Mouse (Mus musculus) urinary bladder, postnatal 10 days (tissue): ENCODE measurements around the gene Aipl1.

Source experiments
- DNase-seq: peaks from one replicate; pipeline ENCODE4 v3.0.0; 2022; ENCODE audit warnings: low spot score

The Aipl1 gene

DNA sequence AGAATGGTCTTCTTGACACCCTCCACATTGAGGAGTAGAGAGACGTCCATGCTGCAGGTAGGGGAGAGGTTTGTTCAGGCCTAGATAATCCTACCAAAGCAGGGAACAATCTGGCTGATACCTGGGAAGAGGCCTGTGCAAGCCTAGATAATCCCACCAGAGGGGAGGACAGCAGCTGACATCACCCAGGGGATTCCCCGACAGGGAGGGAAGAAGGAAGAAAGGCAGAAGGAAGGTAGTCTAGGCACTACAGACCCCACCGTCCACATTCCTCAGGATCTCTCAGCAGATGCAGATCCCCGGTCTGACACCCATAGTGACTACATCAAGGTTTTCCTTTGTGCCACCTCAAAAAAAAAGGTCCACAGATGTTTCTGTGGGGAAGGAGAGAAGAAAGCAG, at the start of gene Aipl1:
Gene Aipl1, minus strand, starts transcription at position 101 of the 400 bp plus-strand sequence.
- DNase-seq: no peak

DNA sequence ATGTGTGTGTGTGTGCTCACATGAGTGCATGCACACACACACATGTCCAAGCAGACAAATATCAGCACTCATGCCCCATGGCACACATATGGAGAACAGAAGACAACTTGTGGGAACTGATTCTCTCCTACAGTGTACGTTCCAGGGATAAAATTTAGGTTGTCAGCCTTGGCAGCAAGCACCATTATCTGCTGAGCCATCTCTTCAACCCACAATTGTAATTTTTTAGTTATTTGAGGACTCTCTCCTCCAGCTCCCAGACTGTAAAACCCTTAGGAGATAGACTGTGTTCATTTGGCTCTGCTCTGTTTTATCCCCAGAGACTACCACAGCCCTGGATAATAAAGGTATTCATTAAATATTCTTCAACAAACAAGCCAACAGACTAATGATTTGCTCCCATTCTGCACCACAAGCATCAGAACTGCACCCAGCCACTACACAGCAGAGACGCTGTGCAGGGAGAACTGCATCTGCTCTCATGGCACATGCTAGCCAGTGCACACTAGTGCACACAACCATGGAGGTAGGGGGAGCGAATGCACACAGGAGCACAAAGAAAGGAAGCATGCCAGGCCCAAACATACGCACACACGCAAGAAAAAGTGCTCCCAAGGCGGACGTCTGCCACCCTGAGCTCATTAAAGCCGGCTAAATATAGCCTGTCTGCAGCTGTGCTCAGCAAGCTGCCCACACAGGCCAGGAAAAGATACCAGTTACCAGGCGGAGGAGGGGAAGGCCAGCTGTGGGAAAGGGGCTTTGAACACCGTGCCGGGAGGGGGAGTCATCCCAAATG, 49.1 kb upstream of the Aipl1 start:
- DNase-seq: no peak

DNA sequence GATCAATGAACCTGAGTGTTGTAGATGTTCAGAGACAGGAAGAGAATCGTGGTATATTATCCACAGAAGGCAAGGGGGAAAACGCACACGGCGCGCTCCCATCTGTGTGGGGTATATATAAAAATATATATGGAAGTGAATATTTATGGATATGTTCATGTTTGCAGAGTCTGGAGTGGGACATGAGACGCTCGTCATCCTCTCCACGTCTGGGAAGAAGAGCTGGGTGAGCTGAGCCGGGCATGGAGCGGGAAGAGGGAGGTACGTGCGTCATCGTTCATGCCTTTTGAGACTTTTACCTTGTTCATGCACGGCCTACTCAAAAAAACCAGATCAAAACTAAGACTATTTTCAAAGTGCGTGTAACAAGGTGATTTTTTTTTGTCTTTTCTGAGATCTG, 47.0 kb upstream of the Aipl1 start:
- DNase-seq: no peak

DNA sequence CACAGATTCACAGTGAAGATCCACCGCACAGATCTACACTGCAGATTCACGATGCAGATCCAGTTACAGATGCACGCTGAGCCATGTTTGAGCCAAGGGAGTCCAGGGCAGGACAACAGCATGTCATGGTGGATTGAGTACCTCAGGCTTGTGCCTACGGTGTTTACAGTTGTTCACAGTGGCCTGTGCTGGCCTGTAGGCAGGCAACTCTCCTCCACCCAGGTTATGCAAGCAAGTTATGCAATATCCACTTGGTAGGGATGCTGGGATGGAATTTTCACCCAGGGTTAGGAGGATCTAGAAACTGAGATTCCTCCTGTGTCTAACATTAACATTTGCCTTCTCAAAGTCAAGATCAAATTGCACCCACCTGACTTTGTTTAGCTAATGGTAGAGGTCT, 45.3 kb upstream of the Aipl1 start:
- no peak for DNase-seq

DNA sequence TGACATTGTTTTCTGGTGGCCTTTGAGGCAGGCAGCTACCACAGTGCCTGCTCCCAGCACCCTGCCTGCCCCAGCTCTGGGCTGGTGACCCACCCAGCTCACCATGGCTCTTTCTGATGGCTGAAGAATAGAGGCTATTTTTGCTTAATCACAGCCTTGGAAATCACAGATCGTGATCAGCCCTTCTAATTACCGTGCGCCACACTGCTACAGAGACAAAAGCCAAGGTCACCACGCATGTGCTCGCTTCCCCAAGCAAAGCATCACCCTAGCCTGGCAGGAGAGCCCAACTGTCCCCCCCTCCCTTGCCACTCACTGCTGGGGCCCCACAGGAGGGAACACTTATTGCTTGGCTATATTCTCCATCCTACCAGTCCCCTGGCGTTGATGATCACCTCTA, 43.2 kb upstream of the Aipl1 start:
- no peak for DNase-seq

DNA sequence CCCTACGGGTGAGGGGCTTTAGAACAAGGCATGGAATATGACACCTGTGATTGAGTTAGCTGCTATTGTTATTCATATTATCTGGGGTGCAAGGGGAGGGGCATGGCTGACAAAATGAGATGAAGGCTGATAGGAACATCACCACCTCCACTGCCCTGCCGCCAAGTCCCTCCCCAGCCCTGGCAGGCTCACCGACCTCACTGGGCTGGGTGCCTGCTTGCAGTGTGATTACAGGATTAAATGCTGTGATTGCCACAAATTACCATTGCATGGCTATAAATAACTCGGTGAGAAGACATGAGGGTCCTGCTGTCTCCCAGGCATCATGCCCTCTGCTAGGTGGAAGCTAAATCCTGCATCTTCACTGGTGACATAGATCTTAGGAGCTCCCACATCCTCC, 41.3 kb upstream of the Aipl1 start:
- no peak for DNase-seq

DNA sequence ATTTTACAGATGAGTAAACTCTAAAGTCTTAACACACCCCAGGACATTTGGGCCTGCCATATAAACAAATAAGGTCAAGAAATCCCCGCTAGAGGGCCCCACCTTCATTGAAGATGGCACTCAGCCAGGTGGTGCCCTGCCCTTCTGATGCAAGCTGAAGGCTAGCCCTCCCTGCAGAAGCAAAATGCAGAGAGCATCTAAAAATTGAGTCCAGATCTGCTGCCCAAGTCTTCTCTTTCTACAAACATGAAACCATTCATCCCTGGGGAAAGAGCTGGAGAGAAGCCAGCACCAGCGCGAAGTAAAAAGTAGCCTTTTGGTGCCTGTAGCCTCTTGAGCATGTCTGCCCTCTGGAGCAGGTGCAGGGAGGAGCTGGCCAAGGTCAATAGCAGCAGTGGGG, 40.7 kb upstream of the Aipl1 start:
- DNase-seq: no peak

DNA sequence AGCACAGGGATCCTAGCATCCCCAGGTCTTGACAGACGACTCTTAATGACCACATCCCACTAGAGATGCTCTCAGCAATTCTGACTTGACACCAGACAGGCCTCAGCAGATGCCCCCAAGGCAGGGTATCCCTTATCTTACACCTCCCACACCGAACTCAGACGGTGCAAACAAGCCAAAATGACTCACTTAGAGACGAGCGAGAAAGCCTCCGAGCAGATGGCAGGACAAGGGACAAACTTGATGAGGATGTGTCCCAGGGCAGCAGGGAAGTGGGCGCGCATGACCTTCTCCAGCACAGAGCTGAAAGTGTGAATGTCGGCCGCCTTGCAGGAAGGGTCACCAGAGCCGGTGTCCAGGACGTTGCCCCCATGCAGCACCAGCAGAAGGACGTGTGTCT, 36.9 kb upstream of the Aipl1 start:
- no peak for DNase-seq

DNA sequence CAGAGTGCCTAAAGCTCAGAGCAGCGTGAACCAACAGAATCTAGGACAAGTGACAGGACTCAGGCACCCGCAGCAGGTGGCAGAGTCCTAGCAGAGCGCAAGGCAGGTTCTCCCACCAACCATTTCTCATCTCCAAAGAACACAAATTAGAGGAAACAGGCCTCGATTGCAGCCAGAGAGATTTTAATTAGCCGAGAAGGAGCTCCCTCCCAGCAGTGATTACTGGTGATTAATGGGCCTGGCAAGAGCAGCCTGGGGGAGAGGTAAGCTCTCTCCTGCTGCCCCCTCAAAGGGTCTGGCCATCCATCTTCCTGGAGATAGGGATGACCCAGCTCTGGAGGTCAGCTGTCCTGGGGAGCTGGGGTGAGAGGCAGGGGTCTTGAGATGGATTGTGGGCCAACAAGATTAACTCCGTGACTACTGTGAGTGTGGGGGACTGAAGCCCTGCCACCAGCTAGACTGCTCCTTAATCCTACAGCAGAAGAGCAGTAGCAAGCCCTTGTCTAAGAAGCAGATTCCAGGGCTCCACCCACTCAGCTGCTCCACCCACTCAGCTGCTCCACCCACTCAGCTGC, 35.1 kb upstream of the Aipl1 start:
- no peak for DNase-seq

DNA sequence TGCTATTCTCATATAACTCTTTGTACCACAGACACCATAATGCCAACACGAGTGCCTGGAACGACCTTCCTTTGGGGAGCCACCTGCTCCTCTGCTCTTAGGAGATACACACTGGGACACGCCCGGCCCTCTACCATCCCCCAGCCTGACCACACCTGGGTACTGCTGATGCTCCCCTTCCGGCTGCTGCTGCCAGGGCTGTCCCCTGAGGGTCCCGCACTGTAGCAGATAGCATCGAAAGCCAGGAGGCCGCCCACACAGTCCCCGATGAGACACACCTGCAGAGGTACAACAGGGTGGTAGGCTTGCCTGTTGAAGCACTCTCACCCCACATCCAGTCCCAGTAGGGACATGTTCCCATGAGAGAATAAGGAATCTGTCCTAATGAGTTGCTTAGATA, 33.4 kb upstream of the Aipl1 start:
- no peak for DNase-seq

DNA sequence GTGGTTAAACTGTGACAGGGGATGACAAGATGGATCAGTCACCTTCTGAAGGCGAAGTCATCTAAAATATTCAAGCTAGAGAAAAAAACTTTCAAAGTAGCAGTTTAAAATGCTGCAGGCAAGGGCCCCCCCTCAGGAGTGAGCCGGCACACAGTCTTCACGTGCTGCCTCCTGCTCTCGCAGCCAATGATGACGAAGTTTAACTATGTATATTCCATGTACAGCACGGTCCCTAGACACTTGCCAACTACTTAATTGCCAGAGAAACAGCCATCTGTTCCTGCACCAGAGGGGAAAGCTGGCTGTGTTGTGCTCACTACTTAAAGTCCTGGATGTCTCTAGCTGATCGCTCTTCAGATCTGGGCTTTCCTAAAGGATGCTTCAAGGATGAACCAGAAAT, 30.7 kb upstream of the Aipl1 start:
- no peak for DNase-seq

DNA sequence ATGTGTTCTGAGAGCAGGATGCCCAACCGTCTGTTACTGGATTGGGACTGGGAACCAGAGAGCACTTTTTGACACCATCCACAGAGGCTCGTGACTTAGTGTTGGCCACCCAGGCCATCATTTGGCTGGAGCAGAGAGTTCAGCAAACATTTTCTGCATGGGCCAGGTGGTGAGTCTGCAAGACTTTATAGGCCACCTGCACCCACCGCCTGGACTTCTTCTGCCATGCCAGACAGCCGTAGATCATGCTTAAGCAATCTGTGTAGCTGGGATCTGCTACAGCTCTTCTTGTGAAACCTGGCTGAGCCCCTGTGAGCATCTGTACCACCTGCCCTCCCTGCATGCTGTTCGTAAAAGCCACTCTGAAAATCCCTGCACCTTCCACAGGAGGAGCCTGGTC, 30.0 kb upstream of the Aipl1 start:
- no peak for DNase-seq

DNA sequence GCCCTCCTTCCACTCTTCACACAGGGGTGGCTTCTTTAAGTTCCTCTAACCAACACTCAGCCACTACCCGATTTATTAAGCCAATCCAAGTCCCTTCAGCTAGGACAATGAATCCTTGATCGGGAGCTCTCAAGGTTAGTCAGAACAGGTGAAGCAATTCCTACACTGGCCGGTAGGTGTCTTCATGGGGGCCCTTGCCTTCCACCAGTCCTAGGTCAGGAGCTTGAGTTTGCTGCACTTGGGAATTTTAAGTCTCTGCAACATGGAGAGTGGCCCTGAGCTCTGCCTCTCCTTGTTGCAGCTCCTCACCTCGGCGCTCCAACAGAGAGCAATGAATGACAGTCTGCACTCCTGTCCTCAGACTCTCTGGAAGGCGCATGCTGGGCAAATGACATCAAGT, 29.0 kb upstream of the Aipl1 start:
- no peak for DNase-seq

DNA sequence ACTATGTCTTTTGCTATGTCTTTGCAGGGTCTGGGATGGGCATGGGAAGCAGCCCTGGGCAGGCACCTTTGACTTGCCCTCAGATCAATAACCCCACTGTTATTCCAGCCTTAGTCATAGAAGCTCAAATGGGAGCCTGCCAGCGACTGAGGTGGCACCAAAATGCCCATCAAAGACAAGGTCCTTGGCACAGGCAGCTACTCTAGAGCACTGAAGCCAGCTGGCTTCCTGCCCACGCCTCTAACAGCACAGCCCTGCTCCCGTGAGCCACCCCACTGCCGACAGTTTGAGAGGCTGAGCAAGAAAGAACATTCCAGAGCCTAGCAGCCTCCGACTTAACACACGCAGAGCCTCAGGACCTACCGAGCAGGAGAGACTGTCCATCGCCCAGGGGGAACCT, 27.8 kb upstream of the Aipl1 start:
- DNase-seq: no peak

DNA sequence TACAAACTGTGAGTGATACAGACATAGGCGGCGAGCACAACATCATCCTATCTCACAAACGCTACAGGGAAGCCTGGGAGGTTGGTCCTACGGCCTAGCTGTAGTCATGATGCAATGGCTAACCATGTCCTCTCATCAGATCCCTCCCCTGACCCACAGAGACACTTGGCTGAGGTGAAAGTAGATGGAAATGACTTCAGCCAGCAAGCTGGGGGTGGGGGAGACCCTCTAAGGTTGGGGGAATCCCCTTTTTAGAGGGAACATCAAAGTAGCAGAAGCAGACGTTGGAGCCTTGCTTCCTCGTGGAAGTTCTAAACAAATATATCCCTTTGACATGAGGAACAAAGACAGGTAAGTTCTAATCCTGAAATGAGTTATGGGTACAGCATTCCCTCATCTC, 27.1 kb upstream of the Aipl1 start:
- no peak for DNase-seq

DNA sequence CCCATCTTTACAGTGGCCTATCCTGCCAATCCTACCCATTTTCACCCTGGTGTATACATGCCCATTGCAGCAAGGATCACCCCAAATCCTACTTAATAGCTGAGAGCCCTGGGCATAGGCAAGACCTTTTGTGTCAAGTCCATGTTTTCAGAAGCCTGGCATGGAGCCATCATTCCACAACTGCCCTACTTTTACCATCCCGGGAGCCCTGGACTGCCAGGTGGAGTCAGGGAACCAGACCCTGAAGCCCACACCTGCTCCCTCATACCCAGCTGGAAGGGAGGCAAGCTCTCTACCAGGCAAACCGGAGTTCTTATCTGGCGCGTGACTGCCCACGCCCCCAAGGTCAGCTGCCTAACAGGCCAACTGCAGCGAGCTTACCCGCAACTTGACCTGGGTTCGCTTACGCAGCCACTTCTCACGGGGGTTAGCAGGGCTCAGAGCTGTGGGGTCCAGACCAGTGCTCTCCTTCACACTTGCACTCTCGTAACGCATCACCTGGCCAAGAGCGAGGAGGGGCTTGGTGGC, 23.8 kb upstream of the Aipl1 start:
- DNase-seq: no peak

DNA sequence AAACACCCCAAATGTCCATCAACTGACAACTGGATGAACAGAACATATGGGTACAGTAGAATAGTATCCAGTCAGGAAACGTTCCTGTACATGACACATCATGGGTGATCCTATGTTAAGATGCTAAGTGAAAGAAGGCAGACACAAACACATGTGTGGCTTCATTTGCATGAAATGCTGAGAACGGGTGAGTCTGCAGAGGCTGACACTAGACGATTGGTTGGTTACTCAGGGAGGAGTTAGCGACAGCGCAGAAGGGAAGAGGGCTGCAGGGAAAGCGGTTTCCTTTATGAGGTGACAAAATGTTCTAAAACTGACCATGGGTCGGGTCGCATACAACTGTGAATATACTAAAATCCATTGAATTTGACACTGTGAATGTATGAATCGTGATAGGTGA, 23.1 kb upstream of the Aipl1 start:
- no peak for DNase-seq

DNA sequence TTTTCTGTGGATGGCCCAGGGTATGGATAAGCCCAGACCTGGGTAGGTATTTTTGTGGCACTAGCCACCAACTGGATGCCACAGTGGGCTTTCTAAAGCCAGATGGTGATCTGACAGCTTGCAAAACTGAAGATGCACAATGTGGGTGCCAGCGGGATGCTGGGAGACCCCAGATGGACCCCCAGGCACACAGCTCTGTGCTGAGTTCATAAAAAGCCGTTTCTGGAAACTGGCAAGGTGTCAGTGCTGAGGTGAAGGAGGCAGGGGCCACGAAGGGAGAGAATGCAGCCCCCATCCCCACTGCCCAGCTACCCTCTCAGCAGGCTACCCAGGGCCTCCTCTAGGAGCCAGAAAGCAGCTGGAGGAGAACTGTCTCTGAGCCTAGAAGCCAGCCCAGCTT, 19.9 kb upstream of the Aipl1 start:
- DNase-seq: no peak

DNA sequence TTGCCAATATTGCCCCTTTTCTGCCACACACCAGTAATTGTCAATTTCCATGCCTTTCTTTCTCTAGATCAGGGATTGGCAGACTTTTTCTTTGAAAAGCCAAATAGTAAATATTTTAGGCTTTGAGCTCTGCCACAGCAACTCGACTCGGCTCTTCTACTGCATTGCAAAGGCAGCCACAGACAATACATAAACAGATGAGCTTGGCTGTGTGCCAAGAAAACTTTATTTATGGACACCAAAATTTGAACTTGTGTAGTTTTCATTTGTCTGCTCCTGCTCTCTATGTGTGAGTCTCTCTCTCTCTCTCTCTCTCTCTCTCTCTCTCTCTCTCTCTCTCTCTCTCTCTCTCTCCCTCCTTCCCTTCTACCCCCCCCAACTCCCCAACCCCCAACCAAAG, 17.9 kb upstream of the Aipl1 start:
- DNase-seq: no peak

DNA sequence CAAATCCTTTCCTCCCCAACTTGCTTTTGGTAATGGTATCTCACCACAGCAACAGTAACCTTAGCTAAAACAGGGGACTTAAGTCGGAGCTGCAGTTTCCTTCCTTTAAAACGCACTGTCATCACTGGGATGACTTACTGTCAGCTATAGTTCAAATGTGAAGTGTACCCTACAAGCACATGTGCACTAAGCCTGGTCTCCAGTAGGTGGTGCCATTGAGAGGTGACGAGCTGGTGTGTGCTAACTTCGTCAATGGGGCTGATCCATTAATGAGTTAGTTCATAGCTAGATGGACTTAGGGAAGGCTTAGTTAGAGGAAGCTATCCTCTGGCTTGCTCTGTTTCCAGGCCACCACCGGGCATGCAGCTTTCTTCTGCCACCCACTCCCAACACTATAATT, 15.3 kb upstream of the Aipl1 start:
- DNase-seq: no peak

DNA sequence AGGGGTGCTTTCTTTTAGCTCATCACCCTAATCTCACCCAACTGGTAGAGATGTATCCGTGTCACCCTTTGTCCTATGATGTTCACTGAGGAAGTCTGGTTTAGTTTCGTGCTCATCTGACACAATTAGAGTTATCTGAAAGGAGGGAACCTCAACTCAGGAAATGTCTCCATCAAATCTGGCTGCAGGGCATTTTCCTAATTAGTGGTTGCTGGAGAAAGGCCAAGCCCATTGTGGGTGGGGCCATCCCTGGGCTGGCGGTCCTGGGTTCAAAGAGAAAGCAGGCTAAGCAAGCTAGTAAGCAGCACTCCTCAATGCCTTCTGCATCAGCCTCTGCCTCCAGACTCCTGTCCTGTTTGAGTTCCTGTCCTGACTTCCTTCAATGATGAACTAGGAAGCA, 14.9 kb upstream of the Aipl1 start:
- no peak for DNase-seq

DNA sequence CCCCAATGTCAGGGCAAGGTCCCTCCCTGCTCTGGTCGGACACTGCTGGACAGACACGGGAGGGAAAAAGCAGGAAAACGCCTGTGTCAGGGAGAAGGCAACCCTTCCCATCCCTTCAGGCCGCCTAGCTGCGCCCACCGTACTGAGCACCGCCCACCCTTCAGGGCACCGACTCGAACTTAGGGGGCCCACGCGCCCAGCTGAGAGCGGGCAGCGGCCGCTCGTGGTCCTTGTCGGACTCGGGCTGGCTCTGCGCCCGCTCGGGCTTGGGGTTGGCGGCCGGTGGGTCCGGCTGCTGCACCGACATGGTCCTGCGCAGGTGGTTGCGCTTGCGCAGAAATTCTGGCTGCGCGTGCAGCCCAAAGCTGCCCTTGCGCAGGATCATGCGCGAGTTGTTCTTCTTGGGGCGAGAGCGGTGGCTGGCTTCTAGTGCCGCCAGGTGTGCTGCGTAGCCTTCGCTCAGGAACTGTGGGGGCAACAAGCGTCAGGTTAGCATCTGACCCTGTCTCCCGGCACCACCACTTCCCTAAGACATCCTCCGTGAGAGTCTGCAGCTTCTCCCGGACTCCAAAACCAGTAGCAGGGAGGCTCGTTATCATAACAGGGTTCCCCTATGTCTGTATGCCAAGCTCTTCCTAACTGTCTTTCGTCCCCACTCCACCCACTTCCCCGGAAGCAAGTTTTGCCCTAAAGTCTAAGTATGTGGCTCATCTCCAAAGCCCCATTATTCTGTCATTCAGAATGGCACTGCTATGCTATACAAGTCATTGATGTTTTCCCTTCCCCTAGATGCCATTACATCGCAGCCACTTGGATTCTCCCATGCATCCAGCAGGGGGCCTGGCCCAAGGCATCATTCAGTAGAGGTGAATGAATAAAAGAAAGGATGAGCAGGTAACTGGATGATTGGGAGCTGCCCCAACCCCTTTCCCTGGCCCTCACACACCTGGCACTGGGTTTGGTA, 13.9 kb upstream of the Aipl1 start:
- DNase-seq: no peak
